8 mouse cellular contexts compared by ENCODE assay signal in genomic region chr11:69123056-69123692, GRCm38 (mm10). TPM values are rescaled to one million over a fixed set of nuclear protein-coding genes. Genes with fewer than 3 reads are reported as not detected.
DNase-seq lines count a peak whose midpoint lies in the region; ATAC-seq lines count a peak whose summit lies in the region.

No protein-coding gene starts in this region.

- peak overlapping the region; percentile 58 for H3K9ac ChIP-seq in embryonic facial prominence, embryonic 11.5 days (replicated peaks; ENCODE audit: low read length)
- H3K9ac ChIP-seq in limb, embryonic 13.5 days = peak overlapping the region; percentile 79
- H3K9ac ChIP-seq in midbrain, embryonic 16.5 days (ENCODE audit: low read depth, low read length) = peak overlapping the region; percentile 74

- H3K4me2 ChIP-seq in embryonic facial prominence, embryonic 11.5 days (ENCODE audit: low read depth, low read length) = peak overlapping the region; percentile 97
- H3K4me2 ChIP-seq in limb, embryonic 13.5 days (replicated peaks) = peak overlapping the region; percentile 92
- peak overlapping the region; percentile 90 for H3K4me2 ChIP-seq in midbrain, embryonic 16.5 days (ENCODE audit: low read length)

- WGBS in embryonic facial prominence, embryonic 11.5 days = under 1% methylated on average over 28 of the region's 29 CpGs
- under 1% methylated on average over 29 of the region's 29 CpGs for WGBS in limb, embryonic 13.5 days
- under 1% methylated on average over 29 of the region's 29 CpGs for WGBS in midbrain, embryonic 16.5 days

- peak overlapping the region; percentile 52 for H3K27ac ChIP-seq in embryonic facial prominence, embryonic 11.5 days (replicated peaks; ENCODE audit: low read depth, low read length)
- H3K27ac ChIP-seq in limb, embryonic 13.5 days = peak overlapping the region; percentile 87
- H3K27ac ChIP-seq in midbrain, embryonic 16.5 days (ENCODE audit: low read length) = peak overlapping the region; percentile 81

- H3K4me1 ChIP-seq in embryonic facial prominence, embryonic 11.5 days (ENCODE audit: control insufficient read depth, insufficient read depth, low read length) = peaks cover 3% of the 10 kb centered on the region
- peaks cover 39% of the 10 kb centered on the region for H3K4me1 ChIP-seq in limb, embryonic 13.5 days
- H3K4me1 ChIP-seq in midbrain, embryonic 16.5 days (ENCODE audit: control insufficient read depth, insufficient read depth, low read length) = peaks cover 31% of the 10 kb centered on the region

- no peak for ATAC-seq in monocyte, adult 5-6 weeks (replicated peaks; ENCODE audit: insufficient number of reproducible peaks, low FRiP score, low TSS enrichment, poor library complexity, severe bottlenecking)
- ATAC-seq in embryonic facial prominence, embryonic 11.5 days (replicated peaks; ENCODE audit: insufficient number of reproducible peaks, low FRiP score, low TSS enrichment, low read depth) = peak; percentile 1; the same call in 1 of the 2 replicates
- ATAC-seq in limb, embryonic 13.5 days (ENCODE audit: low FRiP score, low read depth) = 0 out of 2 replicates have a peak, but pooled peaks have one; percentile 0
- peak; percentile 12 for ATAC-seq in midbrain, embryonic 16.5 days

- H3K9me3 ChIP-seq in embryonic facial prominence, embryonic 11.5 days (replicated peaks; ENCODE audit: control insufficient read depth, low read length) = no peaks in the 10 kb centered on the region
- no peaks in the 10 kb centered on the region for H3K9me3 ChIP-seq in limb, embryonic 13.5 days
- no peaks in the 10 kb centered on the region for H3K9me3 ChIP-seq in midbrain, embryonic 16.5 days (replicated peaks; ENCODE audit: control insufficient read depth, low read length, poor library complexity, severe bottlenecking)

- peaks cover 8% of the 10 kb centered on the region; the same call in 1 of the 2 replicates for H3K27me3 ChIP-seq in embryonic facial prominence, embryonic 11.5 days (ENCODE audit: control insufficient read depth, insufficient read depth, low read length)
- H3K27me3 ChIP-seq in limb, embryonic 13.5 days = peaks cover 12% of the 10 kb centered on the region; the same call in 1 of the 2 replicates
- peaks cover 4% of the 10 kb centered on the region for H3K27me3 ChIP-seq in midbrain, embryonic 16.5 days (ENCODE audit: control insufficient read depth, insufficient read depth, low read depth, low read length)

- H3K36me3 ChIP-seq in embryonic facial prominence, embryonic 11.5 days (replicated peaks; ENCODE audit: control insufficient read depth, insufficient read depth, low read depth, low read length) = no peaks in the 10 kb centered on the region
- no peaks in the 10 kb centered on the region for H3K36me3 ChIP-seq in limb, embryonic 13.5 days
- H3K36me3 ChIP-seq in midbrain, embryonic 16.5 days (ENCODE audit: control insufficient read depth, insufficient read depth, low read length) = no peaks in the 10 kb centered on the region

- peak overlapping the region; percentile 75 for H3K4me3 ChIP-seq in embryonic facial prominence, embryonic 11.5 days (ENCODE audit: low read depth, low read length)
- H3K4me3 ChIP-seq in limb, embryonic 13.5 days = peak overlapping the region; percentile 82
- peak overlapping the region; percentile 79 for H3K4me3 ChIP-seq in midbrain, embryonic 16.5 days (ENCODE audit: low read depth, low read length)

- peak; percentile 84 to 86 for DNase-seq in monocyte, adult 2 months (ENCODE audit: low read depth in 1 of 2, low spot score in 2 of 2)
- peak; percentile 93 for DNase-seq in embryonic facial prominence, embryonic 11.5 days (ENCODE audit: low spot score)
- DNase-seq in heart, adult 8-10 months (ENCODE audit: low spot score) = peak; percentile 91
- peak; percentile 93 for DNase-seq in kidney, adult 9 months
- DNase-seq in spleen, postnatal 14 days (ENCODE audit: low spot score in 2 of 2) = peak; percentile 81 to 84

RNA-seq across cellular contexts. Expression of gene 9130213A22Rik, which starts 0.8 kb away (rescaled TPM):
- total RNA-seq in monocyte, adult 5-6 weeks (2017) = not detected in 3 replicates
- not detected in 2 replicates for polyA plus RNA-seq in embryonic facial prominence, embryonic 11.5 days (2014; fragmentation: Nextera tagmentation; extraction: Ambion mirVana)
- under 1 TPM; 0.16 to 0.60 (median 0.38) TPM for total RNA-seq in heart, adult 8-10 months (2022)
- polyA plus RNA-seq in limb, embryonic 13.5 days (2015; fragmentation: Nextera tagmentation; extraction: Ambion mirVana) = 0.52 and 0.55 TPM in 2 replicates
- polyA plus RNA-seq in midbrain, embryonic 16.5 days (2015; fragmentation: Nextera tagmentation; extraction: Ambion mirVana) = 0.49 and 0.65 TPM in 2 replicates

RNA-seq across cellular contexts. Expression of gene Aloxe3, which starts 2.5 kb away (rescaled TPM):
- total RNA-seq in monocyte, adult 5-6 weeks (2017) = 0.32 to 0.57 TPM in 2 of 3 replicates, not detected in the other
- 0.25 and 0.88 TPM in 2 replicates for polyA plus RNA-seq in embryonic facial prominence, embryonic 11.5 days (2014; fragmentation: Nextera tagmentation; extraction: Ambion mirVana)
- not detected for total RNA-seq in heart, adult 8-10 months (2022)
- 1.6 TPM in 2 replicates for polyA plus RNA-seq in limb, embryonic 13.5 days (2015; fragmentation: Nextera tagmentation; extraction: Ambion mirVana)
- polyA plus RNA-seq in midbrain, embryonic 16.5 days (2015; fragmentation: Nextera tagmentation; extraction: Ambion mirVana) = 9.0 and 11.5 TPM in 2 replicates

RNA-seq across cellular contexts. Expression of gene Hes7, which starts 3.0 kb away (rescaled TPM):
- 0.49 TPM in 1 of 3 replicates, not detected in the others for total RNA-seq in monocyte, adult 5-6 weeks (2017)
- polyA plus RNA-seq in embryonic facial prominence, embryonic 11.5 days (2014; fragmentation: Nextera tagmentation; extraction: Ambion mirVana) = 0.11 TPM in 1 of 2 replicates, not detected in the other
- total RNA-seq in heart, adult 8-10 months (2022) = under 1 TPM in 1 of 4 experiments, not detected in 3; 0.12 TPM
- 0.74 and 1.2 TPM in 2 replicates for polyA plus RNA-seq in limb, embryonic 13.5 days (2015; fragmentation: Nextera tagmentation; extraction: Ambion mirVana)
- polyA plus RNA-seq in midbrain, embryonic 16.5 days (2015; fragmentation: Nextera tagmentation; extraction: Ambion mirVana) = 0.75 and 1.1 TPM in 2 replicates

RNA-seq across cellular contexts. Expression of gene Per1, which starts 28.2 kb away (rescaled TPM):
- total RNA-seq in monocyte, adult 5-6 weeks (2017) = 44.9 to 89.7 TPM (median 81.1 TPM) in 3 replicates
- polyA plus RNA-seq in embryonic facial prominence, embryonic 11.5 days (2014; fragmentation: Nextera tagmentation; extraction: Ambion mirVana) = 5.5 and 6.5 TPM in 2 replicates
- total RNA-seq in heart, adult 8-10 months (2022) = 10 to 100 TPM; 33.3 to 81.2 (median 48.5) TPM
- 9.3 and 12.0 TPM in 2 replicates for polyA plus RNA-seq in limb, embryonic 13.5 days (2015; fragmentation: Nextera tagmentation; extraction: Ambion mirVana)
- 12.4 TPM in 2 replicates for polyA plus RNA-seq in midbrain, embryonic 16.5 days (2015; fragmentation: Nextera tagmentation; extraction: Ambion mirVana)

RNA-seq across cellular contexts. Expression of gene Alox12b, which starts 33.6 kb away (rescaled TPM):
- total RNA-seq in monocyte, adult 5-6 weeks (2017) = not detected in 3 replicates
- polyA plus RNA-seq in embryonic facial prominence, embryonic 11.5 days (2014; fragmentation: Nextera tagmentation; extraction: Ambion mirVana) = 0.20 and 0.27 TPM in 2 replicates
- not detected for total RNA-seq in heart, adult 8-10 months (2022)
- 0.22 and 0.25 TPM in 2 replicates for polyA plus RNA-seq in limb, embryonic 13.5 days (2015; fragmentation: Nextera tagmentation; extraction: Ambion mirVana)
- 0.50 and 0.53 TPM in 2 replicates for polyA plus RNA-seq in midbrain, embryonic 16.5 days (2015; fragmentation: Nextera tagmentation; extraction: Ambion mirVana)
